Mouse (Mus musculus): ENCODE results near the gene Tti1. TPM values are rescaled to one million over a fixed set of nuclear protein-coding genes. Genes with fewer than 3 reads are reported as not detected.

The Tti1 gene
- polyA plus RNA-seq, 1 experiment from 2014 or later: 39.3 TPM

- DNase-seq (ENCODE audit: low spot score) (no peak), ATAC-seq (replicated peaks; ENCODE audit: low FRiP score) (no peak)
- Histone ChIP-seq H3K9me3 (ENCODE audit: control insufficient read depth, low read length) (no peaks in the 10 kb centered on the region), H3K4me2 (ENCODE audit: low read depth, low read length, severe bottlenecking) (no peak overlapping the region), H3K4me3 (ENCODE audit: low read depth, low read length) (no peak overlapping the region), H3K4me1 (replicated peaks; ENCODE audit: control insufficient read depth, insufficient read depth, low read length) (no peaks in the 10 kb centered on the region), H3K27me3 (ENCODE audit: control insufficient read depth, insufficient read depth, low read length) (no peaks in the 10 kb centered on the region), H3K27ac (ENCODE audit: low read depth, low read length) (no peak overlapping the region), H3K9ac (ENCODE audit: low read length) (no peak overlapping the region), H3K36me3 (ENCODE audit: control insufficient read depth, insufficient read depth, low read length) (no peaks in the 10 kb centered on the region; the same call in 1 of the 2 replicates)
- WGBS: 90% methylated on average over 3 of the region's 3 CpGs
These were observed 29.4 kb downstream of the Tti1 start for GRCm38 (mm10) chr2:157998817-157999216.

- no peaks in the 10 kb centered on the region for H3K9me3 ChIP-seq (ENCODE audit: control insufficient read depth, low read length)
- H3K36me3 ChIP-seq (ENCODE audit: control insufficient read depth, insufficient read depth, low read length): no peaks in the 10 kb centered on the region; the same call in 1 of the 2 replicates
- H3K4me2 ChIP-seq (ENCODE audit: low read depth, low read length, severe bottlenecking): no peak overlapping the region
- no peak for ATAC-seq (replicated peaks; ENCODE audit: low FRiP score)
- no peak overlapping the region for H3K9ac ChIP-seq (ENCODE audit: low read length)
- 97% methylated on average over 4 of the region's 4 CpGs for WGBS
- no peak overlapping the region for H3K4me3 ChIP-seq (ENCODE audit: low read depth, low read length)
- no peaks in the 10 kb centered on the region for H3K4me1 ChIP-seq (replicated peaks; ENCODE audit: control insufficient read depth, insufficient read depth, low read length)
- H3K27ac ChIP-seq (ENCODE audit: low read depth, low read length): no peak overlapping the region
- DNase-seq (ENCODE audit: low spot score): no peak
- no peaks in the 10 kb centered on the region for H3K27me3 ChIP-seq (ENCODE audit: control insufficient read depth, insufficient read depth, low read length)
These were observed 35.7 kb downstream of the Tti1 start for GRCm38 (mm10) chr2:157992501-157992900.

- H3K4me3 ChIP-seq (ENCODE audit: low read depth, low read length): no peak overlapping the region
- DNase-seq (ENCODE audit: low spot score): no peak
- no peaks in the 10 kb centered on the region for H3K4me1 ChIP-seq (replicated peaks; ENCODE audit: control insufficient read depth, insufficient read depth, low read length)
- ATAC-seq (replicated peaks; ENCODE audit: low FRiP score): no peak
- no peaks in the 10 kb centered on the region for H3K27me3 ChIP-seq (ENCODE audit: control insufficient read depth, insufficient read depth, low read length)
- H3K9me3 ChIP-seq (ENCODE audit: control insufficient read depth, low read length): no peaks in the 10 kb centered on the region
- H3K4me2 ChIP-seq (ENCODE audit: low read depth, low read length, severe bottlenecking): no peak overlapping the region
- H3K9ac ChIP-seq (ENCODE audit: low read length): no peak overlapping the region
- 85% methylated on average over 6 of the region's 6 CpGs for WGBS
- H3K27ac ChIP-seq (ENCODE audit: low read depth, low read length): no peak overlapping the region
- no peaks in the 10 kb centered on the region; the same call in 1 of the 2 replicates for H3K36me3 ChIP-seq (ENCODE audit: control insufficient read depth, insufficient read depth, low read length)
These were observed 37.2 kb downstream of the Tti1 start for GRCm38 (mm10) chr2:157991026-157991425.

- DNase-seq (ENCODE audit: low spot score): no peak
- H3K9ac ChIP-seq (ENCODE audit: low read length): no peak overlapping the region
- 63% methylated on average over 2 of the region's 2 CpGs for WGBS
- H3K36me3 ChIP-seq (ENCODE audit: control insufficient read depth, insufficient read depth, low read length): no peaks in the 10 kb centered on the region; the same call in 1 of the 2 replicates
- H3K4me3 ChIP-seq (ENCODE audit: low read depth, low read length): no peak overlapping the region
- H3K27me3 ChIP-seq (ENCODE audit: control insufficient read depth, insufficient read depth, low read length): no peaks in the 10 kb centered on the region
- ATAC-seq (replicated peaks; ENCODE audit: low FRiP score): no peak
- no peaks in the 10 kb centered on the region for H3K9me3 ChIP-seq (ENCODE audit: control insufficient read depth, low read length)
- no peak overlapping the region for H3K27ac ChIP-seq (ENCODE audit: low read depth, low read length)
- H3K4me2 ChIP-seq (ENCODE audit: low read depth, low read length, severe bottlenecking): no peak overlapping the region
- no peaks in the 10 kb centered on the region for H3K4me1 ChIP-seq (replicated peaks; ENCODE audit: control insufficient read depth, insufficient read depth, low read length)
These were observed 38.3 kb downstream of the Tti1 start for GRCm38 (mm10) chr2:157989946-157990345.

- Histone ChIP-seq H3K4me2 (ENCODE audit: low read depth, low read length, severe bottlenecking) (no peak overlapping the region), H3K9me3 (ENCODE audit: control insufficient read depth, low read length) (no peaks in the 10 kb centered on the region), H3K4me3 (ENCODE audit: low read depth, low read length) (no peak overlapping the region), H3K27ac (ENCODE audit: low read depth, low read length) (no peak overlapping the region), H3K9ac (ENCODE audit: low read length) (no peak overlapping the region), H3K36me3 (ENCODE audit: control insufficient read depth, insufficient read depth, low read length) (no peaks in the 10 kb centered on the region; the same call in 1 of the 2 replicates), H3K4me1 (replicated peaks; ENCODE audit: control insufficient read depth, insufficient read depth, low read length) (no peaks in the 10 kb centered on the region), H3K27me3 (ENCODE audit: control insufficient read depth, insufficient read depth, low read length) (no peaks in the 10 kb centered on the region)
- no peak for DNase-seq (ENCODE audit: low spot score)
- 83% methylated on average over 7 of the region's 7 CpGs for WGBS
- ATAC-seq (replicated peaks; ENCODE audit: low FRiP score): no peak
These were observed 39.6 kb downstream of the Tti1 start for GRCm38 (mm10) chr2:157988416-157989190.

- Histone ChIP-seq H3K4me3 (ENCODE audit: low read depth, low read length) (no peak overlapping the region), H3K36me3 (ENCODE audit: control insufficient read depth, insufficient read depth, low read length) (no peaks in the 10 kb centered on the region), H3K27me3 (ENCODE audit: control insufficient read depth, insufficient read depth, low read length) (no peaks in the 10 kb centered on the region), H3K4me1 (replicated peaks; ENCODE audit: control insufficient read depth, insufficient read depth, low read length) (no peaks in the 10 kb centered on the region), H3K9me3 (ENCODE audit: control insufficient read depth, low read length) (no peaks in the 10 kb centered on the region), H3K27ac (ENCODE audit: low read depth, low read length) (no peak overlapping the region), H3K9ac (ENCODE audit: low read length) (no peak overlapping the region), H3K4me2 (ENCODE audit: low read depth, low read length, severe bottlenecking) (no peak overlapping the region)
- DNase-seq (ENCODE audit: low spot score) (no peak), ATAC-seq (replicated peaks; ENCODE audit: low FRiP score) (no peak)
- 91% methylated on average over 6 of the region's 6 CpGs for WGBS
These were observed 42.0 kb downstream of the Tti1 start for GRCm38 (mm10) chr2:157986235-157986634.

- H3K4me3 ChIP-seq (ENCODE audit: low read depth, low read length): no peak overlapping the region
- H3K36me3 ChIP-seq (ENCODE audit: control insufficient read depth, insufficient read depth, low read length): no peaks in the 10 kb centered on the region
- H3K9ac ChIP-seq (ENCODE audit: low read length): no peak overlapping the region
- no peaks in the 10 kb centered on the region for H3K4me1 ChIP-seq (replicated peaks; ENCODE audit: control insufficient read depth, insufficient read depth, low read length)
- H3K27me3 ChIP-seq (ENCODE audit: control insufficient read depth, insufficient read depth, low read length): no peaks in the 10 kb centered on the region
- ATAC-seq (replicated peaks; ENCODE audit: low FRiP score) (no peak), DNase-seq (ENCODE audit: low spot score) (no peak)
- H3K4me2 ChIP-seq (ENCODE audit: low read depth, low read length, severe bottlenecking): no peak overlapping the region
- H3K27ac ChIP-seq (ENCODE audit: low read depth, low read length): no peak overlapping the region
- 94% methylated on average over 4 of the region's 4 CpGs for WGBS
- no peaks in the 10 kb centered on the region for H3K9me3 ChIP-seq (ENCODE audit: control insufficient read depth, low read length)
These were observed 42.6 kb downstream of the Tti1 start for GRCm38 (mm10) chr2:157985611-157986010.

- H3K9me3 ChIP-seq (ENCODE audit: control insufficient read depth, low read length): no peaks in the 10 kb centered on the region
- no peak overlapping the region for H3K4me2 ChIP-seq (ENCODE audit: low read depth, low read length, severe bottlenecking)
- H3K9ac ChIP-seq (ENCODE audit: low read length): no peak overlapping the region
- H3K36me3 ChIP-seq (ENCODE audit: control insufficient read depth, insufficient read depth, low read length): no peaks in the 10 kb centered on the region
- no peak overlapping the region for H3K4me3 ChIP-seq (ENCODE audit: low read depth, low read length)
- ATAC-seq (replicated peaks; ENCODE audit: low FRiP score) (no peak), DNase-seq (ENCODE audit: low spot score) (no peak)
- 88% methylated on average over 4 of the region's 4 CpGs for WGBS
- H3K27me3 ChIP-seq (ENCODE audit: control insufficient read depth, insufficient read depth, low read length): no peaks in the 10 kb centered on the region
- H3K27ac ChIP-seq (ENCODE audit: low read depth, low read length): no peak overlapping the region
- no peaks in the 10 kb centered on the region for H3K4me1 ChIP-seq (replicated peaks; ENCODE audit: control insufficient read depth, insufficient read depth, low read length)
These were observed 45.0 kb downstream of the Tti1 start for GRCm38 (mm10) chr2:157983276-157983675.

- WGBS: 93% methylated on average over 3 of the region's 3 CpGs
- no peak overlapping the region for H3K27ac ChIP-seq (ENCODE audit: low read depth, low read length)
- H3K4me1 ChIP-seq (replicated peaks; ENCODE audit: control insufficient read depth, insufficient read depth, low read length): no peaks in the 10 kb centered on the region
- H3K4me2 ChIP-seq (ENCODE audit: low read depth, low read length, severe bottlenecking): no peak overlapping the region
- DNase-seq (ENCODE audit: low spot score) (no peak), ATAC-seq (replicated peaks; ENCODE audit: low FRiP score) (no peak)
- no peaks in the 10 kb centered on the region for H3K9me3 ChIP-seq (ENCODE audit: control insufficient read depth, low read length)
- H3K4me3 ChIP-seq (ENCODE audit: low read depth, low read length): no peak overlapping the region
- no peaks in the 10 kb centered on the region for H3K27me3 ChIP-seq (ENCODE audit: control insufficient read depth, insufficient read depth, low read length)
- H3K36me3 ChIP-seq (ENCODE audit: control insufficient read depth, insufficient read depth, low read length): no peaks in the 10 kb centered on the region
- H3K9ac ChIP-seq (ENCODE audit: low read length): no peak overlapping the region
These were observed 45.5 kb downstream of the Tti1 start for GRCm38 (mm10) chr2:157982727-157983126.

All from forebrain, embryonic 11.5 days (tissue).